Mouse (Mus musculus): ENCODE data around the gene Tgfb3.

Tgfb3 gene

GRCm38 (mm10) chr12:86078553-86079201 lies at the start of gene Tgfb3:
TSS of gene Tgfb3 (minus strand) at chr12:86079041.
- Histone ChIP-seq H3K36me3 (ENCODE audit: insufficient read depth, low read length) (no peaks in the 10 kb centered on the region), H3K9me3 (ENCODE audit: low read length) (peaks cover 6% of the 10 kb centered on the region; the same call in 1 of the 2 replicates), H3K4me3 (replicated peaks; ENCODE audit: low read length) (peak within 1 kb of the TSS; percentile 81), H3K27me3 (ENCODE audit: insufficient read depth, low read length) (peaks cover 77% of the 10 kb centered on the region), H3K4me1 (replicated peaks; ENCODE audit: low read depth, low read length) (peaks cover 37% of the 10 kb centered on the region)
- TF ChIP-seq CTCF (conservative IDR thresholded peaks at IDR 0.05; ENCODE audit: low read length) (no peak), NANOG (IDR thresholded peaks at IDR 0.05; ENCODE audit: borderline replicate concordance, low read length) (no peak), POU5F1 (IDR thresholded peaks at IDR 0.05; ENCODE audit: borderline replicate concordance, low read length) (no peak)

GRCm38 (mm10) chr12:86128122-86128521 lies 49.3 kb upstream of the Tgfb3 start:
- TF ChIP-seq CTCF (conservative IDR thresholded peaks at IDR 0.05; ENCODE audit: low read length) = no peak
- Histone ChIP-seq H3K9me3 (ENCODE audit: low read length) (no peaks in the 10 kb centered on the region), H3K4me1 (replicated peaks; ENCODE audit: low read depth, low read length) (peaks cover 15% of the 10 kb centered on the region), H3K27me3 (ENCODE audit: insufficient read depth, low read length) (peaks cover 11% of the 10 kb centered on the region), H3K36me3 (ENCODE audit: insufficient read depth, low read length) (no peaks in the 10 kb centered on the region), H3K4me3 (replicated peaks; ENCODE audit: low read length) (no peak overlapping the region)

- H3K4me1 ChIP-seq (replicated peaks; ENCODE audit: low read depth, low read length) = peaks cover 2% of the 10 kb centered on the region
- no peaks in the 10 kb centered on the region for H3K36me3 ChIP-seq (ENCODE audit: insufficient read depth, low read length)
- no peaks in the 10 kb centered on the region for H3K9me3 ChIP-seq (ENCODE audit: low read length)
- no peak for TF ChIP-seq POU5F1 (IDR thresholded peaks at IDR 0.05; ENCODE audit: borderline replicate concordance, low read length)
- no peak for TF ChIP-seq NANOG (IDR thresholded peaks at IDR 0.05; ENCODE audit: borderline replicate concordance, low read length)
- peaks cover 8% of the 10 kb centered on the region for H3K27me3 ChIP-seq (ENCODE audit: insufficient read depth, low read length)
- no peak overlapping the region for H3K4me3 ChIP-seq (replicated peaks; ENCODE audit: low read length)
These were observed 45.2 kb upstream of the Tgfb3 start for GRCm38 (mm10) chr12:86124016-86124415.

GRCm38 (mm10) chr12:86116295-86116835 lies 37.5 kb upstream of the Tgfb3 start:
- no peak overlapping the region for H3K4me3 ChIP-seq (replicated peaks; ENCODE audit: low read length)
- no peaks in the 10 kb centered on the region for H3K9me3 ChIP-seq (ENCODE audit: low read length)
- TF ChIP-seq CTCF (conservative IDR thresholded peaks at IDR 0.05; ENCODE audit: low read length) = no peak
- no peak for TF ChIP-seq POU5F1 (IDR thresholded peaks at IDR 0.05; ENCODE audit: borderline replicate concordance, low read length)
- no peaks in the 10 kb centered on the region for H3K27me3 ChIP-seq (ENCODE audit: insufficient read depth, low read length)
- H3K36me3 ChIP-seq (ENCODE audit: insufficient read depth, low read length) = no peaks in the 10 kb centered on the region
- 0 out of 2 replicates have a peak, but pooled peaks cover 1% of the 10 kb centered on the region for H3K4me1 ChIP-seq (replicated peaks; ENCODE audit: low read depth, low read length)

GRCm38 (mm10) chr12:86110637-86111036 lies 31.8 kb upstream of the Tgfb3 start:
- H3K9me3 ChIP-seq (ENCODE audit: low read length) = no peaks in the 10 kb centered on the region
- no peaks in the 10 kb centered on the region for H3K36me3 ChIP-seq (ENCODE audit: insufficient read depth, low read length)

GRCm38 (mm10) chr12:86109531-86109930 lies 30.7 kb upstream of the Tgfb3 start:
- TF ChIP-seq POU5F1 (IDR thresholded peaks at IDR 0.05; ENCODE audit: borderline replicate concordance, low read length) (no peak), NANOG (IDR thresholded peaks at IDR 0.05; ENCODE audit: borderline replicate concordance, low read length) (no peak), CTCF (conservative IDR thresholded peaks at IDR 0.05; ENCODE audit: low read length) (no peak)
- H3K4me1 ChIP-seq (replicated peaks; ENCODE audit: low read depth, low read length) = peaks cover 11% of the 10 kb centered on the region; the same call in 1 of the 2 replicates
- H3K4me3 ChIP-seq (replicated peaks; ENCODE audit: low read length) = no peak overlapping the region
- H3K36me3 ChIP-seq (ENCODE audit: insufficient read depth, low read length) = no peaks in the 10 kb centered on the region
- H3K27me3 ChIP-seq (ENCODE audit: insufficient read depth, low read length) = no peaks in the 10 kb centered on the region
- H3K9me3 ChIP-seq (ENCODE audit: low read length) = no peaks in the 10 kb centered on the region

More at GRCm38 (mm10) chr12:86110637-86111036, 31.8 kb upstream of the Tgfb3 start:
- H3K4me1 ChIP-seq (replicated peaks; ENCODE audit: low read depth, low read length) = peaks cover 11% of the 10 kb centered on the region; the same call in 1 of the 2 replicates
- TF ChIP-seq CTCF (conservative IDR thresholded peaks at IDR 0.05; ENCODE audit: low read length) = peak; percentile 78
- no peak for TF ChIP-seq POU5F1 (IDR thresholded peaks at IDR 0.05; ENCODE audit: borderline replicate concordance, low read length)
- H3K27me3 ChIP-seq (ENCODE audit: insufficient read depth, low read length) = no peaks in the 10 kb centered on the region
- H3K4me3 ChIP-seq (replicated peaks; ENCODE audit: low read length) = no peak overlapping the region

- H3K36me3 ChIP-seq (ENCODE audit: insufficient read depth, low read length) = no peaks in the 10 kb centered on the region
- no peaks in the 10 kb centered on the region for H3K27me3 ChIP-seq (ENCODE audit: insufficient read depth, low read length)
- TF ChIP-seq NANOG (IDR thresholded peaks at IDR 0.05; ENCODE audit: borderline replicate concordance, low read length) = no peak
- TF ChIP-seq CTCF (conservative IDR thresholded peaks at IDR 0.05; ENCODE audit: low read length) = no peak
- no peak for TF ChIP-seq POU5F1 (IDR thresholded peaks at IDR 0.05; ENCODE audit: borderline replicate concordance, low read length)
- no peak overlapping the region for H3K4me3 ChIP-seq (replicated peaks; ENCODE audit: low read length)
- H3K9me3 ChIP-seq (ENCODE audit: low read length) = no peaks in the 10 kb centered on the region
- H3K4me1 ChIP-seq (replicated peaks; ENCODE audit: low read depth, low read length) = peaks cover 23% of the 10 kb centered on the region
These were observed 28.8 kb upstream of the Tgfb3 start for GRCm38 (mm10) chr12:86107645-86108044.

- TF ChIP-seq CTCF (conservative IDR thresholded peaks at IDR 0.05; ENCODE audit: low read length) (no peak), NANOG (IDR thresholded peaks at IDR 0.05; ENCODE audit: borderline replicate concordance, low read length) (no peak), POU5F1 (IDR thresholded peaks at IDR 0.05; ENCODE audit: borderline replicate concordance, low read length) (no peak)
- H3K36me3 ChIP-seq (ENCODE audit: insufficient read depth, low read length) = no peaks in the 10 kb centered on the region
- no peak overlapping the region for H3K4me3 ChIP-seq (replicated peaks; ENCODE audit: low read length)
- no peaks in the 10 kb centered on the region for H3K9me3 ChIP-seq (ENCODE audit: low read length)
- H3K4me1 ChIP-seq (replicated peaks; ENCODE audit: low read depth, low read length) = peaks cover 20% of the 10 kb centered on the region
- no peaks in the 10 kb centered on the region for H3K27me3 ChIP-seq (ENCODE audit: insufficient read depth, low read length)
These were observed 27.2 kb upstream of the Tgfb3 start for GRCm38 (mm10) chr12:86106086-86106485.

GRCm38 (mm10) chr12:86105546-86105945 lies 26.7 kb upstream of the Tgfb3 start:
- TF ChIP-seq CTCF (conservative IDR thresholded peaks at IDR 0.05; ENCODE audit: low read length) = no peak
- TF ChIP-seq NANOG (IDR thresholded peaks at IDR 0.05; ENCODE audit: borderline replicate concordance, low read length) = no peak
- no peak for TF ChIP-seq POU5F1 (IDR thresholded peaks at IDR 0.05; ENCODE audit: borderline replicate concordance, low read length)
- Histone ChIP-seq H3K27me3 (ENCODE audit: insufficient read depth, low read length) (no peaks in the 10 kb centered on the region), H3K9me3 (ENCODE audit: low read length) (no peaks in the 10 kb centered on the region), H3K4me1 (replicated peaks; ENCODE audit: low read depth, low read length) (peaks cover 17% of the 10 kb centered on the region), H3K4me3 (replicated peaks; ENCODE audit: low read length) (no peak overlapping the region), H3K36me3 (ENCODE audit: insufficient read depth, low read length) (no peaks in the 10 kb centered on the region)
